Mouse (Mus musculus): ENCODE measurements around the gene Ube2f. TPM values are rescaled to one million over a fixed set of nuclear protein-coding genes. Genes with fewer than 3 reads are reported as not detected.

Ube2f gene
- polyA plus RNA-seq, 1 experiment from 2014 or later, result 67.6 TPM

GRCm38 (mm10) chr1:91209343-91209742 is 40.8 kb upstream of the Ube2f start:
- peak; percentile 77 for ATAC-seq (ENCODE audit: insufficient number of reproducible peaks, insufficient read depth, low FRiP score, low read depth)
- H3K9me3 ChIP-seq (ENCODE audit: control insufficient read depth, low read length), result no peaks in the 10 kb centered on the region
- H3K36me3 ChIP-seq (ENCODE audit: control insufficient read depth, insufficient read depth, low read length), result no peaks in the 10 kb centered on the region
- H3K4me2 ChIP-seq (ENCODE audit: low read length), result 0 out of 2 replicates have a peak overlapping the region, but pooled peaks have one; percentile 18
- no peak overlapping the region for H3K4me3 ChIP-seq (ENCODE audit: control insufficient read depth in 1 of 2, insufficient read depth in 1 of 2, low read depth in 1 of 2, low read length in 2 of 2)
- H3K4me1 ChIP-seq (ENCODE audit: control insufficient read depth in 2 of 2, insufficient read depth in 2 of 2, low read length in 2 of 2), result peaks cover 49 to 55% of the 10 kb centered on the region in 2 experiments
- H3K27ac ChIP-seq (replicated peaks in 1 of 2; ENCODE audit: control insufficient read depth in 1 of 2, insufficient read depth in 1 of 2, low read depth in 2 of 2, low read length in 2 of 2), result peak overlapping the region; percentile 92 to 97
- WGBS, result 23% methylated on average over 6 of the region's 6 CpGs
- peak overlapping the region; percentile 60 for H3K9ac ChIP-seq (ENCODE audit: low read length)
- no peaks in the 10 kb centered on the region for H3K27me3 ChIP-seq (ENCODE audit: control insufficient read depth, insufficient read depth, low read length)

DNA sequence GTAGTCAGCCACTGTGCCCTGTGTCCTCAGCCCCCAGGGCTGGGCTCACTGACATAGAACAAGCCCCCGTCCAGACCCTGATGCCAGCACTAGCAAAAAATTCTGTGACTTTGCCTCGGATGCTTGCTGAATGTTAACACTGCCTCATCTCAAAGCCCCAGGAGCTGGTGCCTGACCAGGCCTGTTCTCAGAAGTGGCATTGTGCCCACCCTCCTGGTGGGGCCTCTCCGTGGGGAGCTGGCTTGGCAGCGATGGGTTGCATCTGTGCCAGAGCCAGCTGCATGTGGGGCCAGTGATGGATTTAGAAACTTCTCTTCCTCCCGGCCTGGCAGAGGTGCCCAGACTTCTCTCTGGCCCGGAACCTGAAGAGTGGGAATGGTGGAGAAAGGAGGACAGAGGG is 40.3 kb upstream of the Ube2f start:
- Histone ChIP-seq H3K27me3 (ENCODE audit: control insufficient read depth, insufficient read depth, low read length) (no peaks in the 10 kb centered on the region), H3K4me1 (ENCODE audit: control insufficient read depth in 2 of 2, insufficient read depth in 2 of 2, low read length in 2 of 2) (peaks cover 51 to 58% of the 10 kb centered on the region in 2 experiments), H3K4me2 (ENCODE audit: low read length) (0 out of 2 replicates have a peak overlapping the region, but pooled peaks have one; percentile 18)

DNA sequence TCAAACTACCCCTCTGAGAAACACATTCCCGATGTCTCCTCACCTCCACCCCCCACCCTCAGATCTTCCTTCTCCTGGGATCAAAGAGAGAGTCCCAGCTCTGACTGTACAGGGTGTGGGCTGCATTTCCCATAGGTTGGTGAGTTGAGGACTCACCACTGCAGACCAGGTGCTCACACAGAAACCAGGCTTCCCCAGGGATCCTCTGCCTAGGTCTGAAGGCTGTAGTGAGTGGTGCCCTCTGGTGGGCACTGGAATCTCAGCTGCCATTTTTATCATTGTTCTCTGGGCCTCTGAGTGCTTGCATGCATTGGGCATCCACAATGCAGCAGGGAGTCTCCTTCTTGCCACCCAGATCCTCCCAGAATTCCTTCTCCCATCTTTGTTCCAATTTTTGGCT is 39.0 kb upstream of the Ube2f start:
- no peak for ATAC-seq (ENCODE audit: insufficient number of reproducible peaks, insufficient read depth, low FRiP score, low read depth)
- Histone ChIP-seq H3K9me3 (ENCODE audit: control insufficient read depth, low read length) (no peaks in the 10 kb centered on the region), H3K27me3 (ENCODE audit: control insufficient read depth, insufficient read depth, low read length) (no peaks in the 10 kb centered on the region), H3K4me2 (ENCODE audit: low read length) (no peak overlapping the region), H3K36me3 (ENCODE audit: control insufficient read depth, insufficient read depth, low read length) (no peaks in the 10 kb centered on the region), H3K27ac (replicated peaks in 1 of 2; ENCODE audit: control insufficient read depth in 1 of 2, insufficient read depth in 1 of 2, low read depth in 2 of 2, low read length in 2 of 2) (peak overlapping the region; percentile 81 to 97), H3K4me3 (ENCODE audit: control insufficient read depth in 1 of 2, insufficient read depth in 1 of 2, low read depth in 1 of 2, low read length in 2 of 2) (no peak overlapping the region), H3K9ac (ENCODE audit: low read length) (no peak overlapping the region; the same call in 1 of the 2 replicates), H3K4me1 (ENCODE audit: control insufficient read depth in 2 of 2, insufficient read depth in 2 of 2, low read length in 2 of 2) (peaks cover 63 to 71% of the 10 kb centered on the region in 2 experiments)
- WGBS, result 73% methylated on average over 1 of the region's 1 CpGs

More for the DNA sequence above, 40.3 kb upstream of the Ube2f start:
- no peaks in the 10 kb centered on the region for H3K9me3 ChIP-seq (ENCODE audit: control insufficient read depth, low read length)
- no peak overlapping the region for H3K4me3 ChIP-seq (ENCODE audit: control insufficient read depth in 1 of 2, insufficient read depth in 1 of 2, low read depth in 1 of 2, low read length in 2 of 2)
- peak overlapping the region; percentile 60 for H3K9ac ChIP-seq (ENCODE audit: low read length)
- WGBS, result 48% methylated on average over 6 of the region's 6 CpGs
- H3K27ac ChIP-seq (replicated peaks in 1 of 2; ENCODE audit: control insufficient read depth in 1 of 2, insufficient read depth in 1 of 2, low read depth in 2 of 2, low read length in 2 of 2), result peak overlapping the region; percentile 92 to 97
- ATAC-seq (ENCODE audit: insufficient number of reproducible peaks, insufficient read depth, low FRiP score, low read depth), result 0 out of 2 replicates have a peak, but pooled peaks have one; percentile 4
- H3K36me3 ChIP-seq (ENCODE audit: control insufficient read depth, insufficient read depth, low read length), result no peaks in the 10 kb centered on the region

GRCm38 (mm10) chr1:91211591-91212008 is 38.5 kb upstream of the Ube2f start:
- no peak overlapping the region for H3K4me2 ChIP-seq (ENCODE audit: low read length)
- no peaks in the 10 kb centered on the region for H3K36me3 ChIP-seq (ENCODE audit: control insufficient read depth, insufficient read depth, low read length)
- no peaks in the 10 kb centered on the region for H3K9me3 ChIP-seq (ENCODE audit: control insufficient read depth, low read length)
- H3K4me3 ChIP-seq (ENCODE audit: control insufficient read depth in 1 of 2, insufficient read depth in 1 of 2, low read depth in 1 of 2, low read length in 2 of 2), result no peak overlapping the region
- peak; percentile 48 for ATAC-seq (ENCODE audit: insufficient number of reproducible peaks, insufficient read depth, low FRiP score, low read depth)
- H3K9ac ChIP-seq (ENCODE audit: low read length), result peak overlapping the region; percentile 10; the same call in 1 of the 2 replicates
- peaks cover 66 to 76% of the 10 kb centered on the region in 2 experiments for H3K4me1 ChIP-seq (ENCODE audit: control insufficient read depth in 2 of 2, insufficient read depth in 2 of 2, low read length in 2 of 2)
- peak overlapping the region; percentile 81 to 97 for H3K27ac ChIP-seq (replicated peaks in 1 of 2; ENCODE audit: control insufficient read depth in 1 of 2, insufficient read depth in 1 of 2, low read depth in 2 of 2, low read length in 2 of 2)
- WGBS, result 22% methylated on average over 7 of the region's 7 CpGs
- H3K27me3 ChIP-seq (ENCODE audit: control insufficient read depth, insufficient read depth, low read length), result no peaks in the 10 kb centered on the region

- Histone ChIP-seq H3K27ac (replicated peaks in 1 of 2; ENCODE audit: control insufficient read depth in 1 of 2, insufficient read depth in 1 of 2, low read depth in 2 of 2, low read length in 2 of 2) (peak overlapping the region; percentile 51 to 98), H3K4me1 (ENCODE audit: control insufficient read depth in 2 of 2, insufficient read depth in 2 of 2, low read length in 2 of 2) (peaks cover 57 to 72% of the 10 kb centered on the region in 2 experiments), H3K36me3 (ENCODE audit: control insufficient read depth, insufficient read depth, low read length) (no peaks in the 10 kb centered on the region), H3K9me3 (ENCODE audit: control insufficient read depth, low read length) (no peaks in the 10 kb centered on the region), H3K9ac (ENCODE audit: low read length) (0 out of 2 replicates have a peak overlapping the region, but pooled peaks have one; percentile 34), H3K4me3 (ENCODE audit: control insufficient read depth in 1 of 2, insufficient read depth in 1 of 2, low read depth in 1 of 2, low read length in 2 of 2) (no peak overlapping the region), H3K27me3 (ENCODE audit: control insufficient read depth, insufficient read depth, low read length) (no peaks in the 10 kb centered on the region), H3K4me2 (ENCODE audit: low read length) (no peak overlapping the region)
- no peak for ATAC-seq (ENCODE audit: insufficient number of reproducible peaks, insufficient read depth, low FRiP score, low read depth)
- 59% methylated on average over 1 of the region's 1 CpGs for WGBS
Measured at GRCm38 (mm10) chr1:91215264-91215663, 34.8 kb upstream of the Ube2f start.

DNA sequence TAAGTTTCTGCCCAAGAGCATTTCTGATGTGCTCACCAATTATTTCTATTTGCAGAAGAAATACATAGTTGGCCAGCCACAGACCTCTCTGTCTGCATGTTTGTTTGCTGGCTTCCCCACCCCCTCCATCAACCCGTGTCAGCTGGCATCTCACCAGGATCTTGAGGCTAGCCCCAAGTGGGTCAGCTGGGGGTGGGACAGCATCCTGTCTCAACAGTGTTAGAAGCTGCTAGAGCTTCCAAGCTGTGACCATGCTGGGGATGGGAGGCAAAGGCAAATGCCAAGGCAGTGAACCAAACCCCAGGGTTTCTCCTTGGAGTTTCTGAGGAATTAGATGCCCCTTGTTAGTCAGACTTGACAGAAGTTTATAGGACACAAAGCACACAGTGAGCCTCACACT is 34.1 kb upstream of the Ube2f start:
- H3K4me1 ChIP-seq (ENCODE audit: control insufficient read depth in 2 of 2, insufficient read depth in 2 of 2, low read length in 2 of 2), result peaks cover 50 to 65% of the 10 kb centered on the region in 2 experiments
- no peak overlapping the region for H3K4me2 ChIP-seq (ENCODE audit: low read length)
- no peaks in the 10 kb centered on the region for H3K27me3 ChIP-seq (ENCODE audit: control insufficient read depth, insufficient read depth, low read length)
- peak overlapping the region; percentile 90 to 98 for H3K27ac ChIP-seq (replicated peaks in 1 of 2; ENCODE audit: control insufficient read depth in 1 of 2, insufficient read depth in 1 of 2, low read depth in 2 of 2, low read length in 2 of 2)
- no peaks in the 10 kb centered on the region for H3K9me3 ChIP-seq (ENCODE audit: control insufficient read depth, low read length)
- H3K9ac ChIP-seq (ENCODE audit: low read length), result 0 out of 2 replicates have a peak overlapping the region, but pooled peaks have one; percentile 3
- ATAC-seq (ENCODE audit: insufficient number of reproducible peaks, insufficient read depth, low FRiP score, low read depth), result no peak
- 20% methylated on average over 1 of the region's 1 CpGs for WGBS
- no peaks in the 10 kb centered on the region for H3K36me3 ChIP-seq (ENCODE audit: control insufficient read depth, insufficient read depth, low read length)
- no peak overlapping the region for H3K4me3 ChIP-seq (ENCODE audit: control insufficient read depth in 1 of 2, insufficient read depth in 1 of 2, low read depth in 1 of 2, low read length in 2 of 2)

DNA sequence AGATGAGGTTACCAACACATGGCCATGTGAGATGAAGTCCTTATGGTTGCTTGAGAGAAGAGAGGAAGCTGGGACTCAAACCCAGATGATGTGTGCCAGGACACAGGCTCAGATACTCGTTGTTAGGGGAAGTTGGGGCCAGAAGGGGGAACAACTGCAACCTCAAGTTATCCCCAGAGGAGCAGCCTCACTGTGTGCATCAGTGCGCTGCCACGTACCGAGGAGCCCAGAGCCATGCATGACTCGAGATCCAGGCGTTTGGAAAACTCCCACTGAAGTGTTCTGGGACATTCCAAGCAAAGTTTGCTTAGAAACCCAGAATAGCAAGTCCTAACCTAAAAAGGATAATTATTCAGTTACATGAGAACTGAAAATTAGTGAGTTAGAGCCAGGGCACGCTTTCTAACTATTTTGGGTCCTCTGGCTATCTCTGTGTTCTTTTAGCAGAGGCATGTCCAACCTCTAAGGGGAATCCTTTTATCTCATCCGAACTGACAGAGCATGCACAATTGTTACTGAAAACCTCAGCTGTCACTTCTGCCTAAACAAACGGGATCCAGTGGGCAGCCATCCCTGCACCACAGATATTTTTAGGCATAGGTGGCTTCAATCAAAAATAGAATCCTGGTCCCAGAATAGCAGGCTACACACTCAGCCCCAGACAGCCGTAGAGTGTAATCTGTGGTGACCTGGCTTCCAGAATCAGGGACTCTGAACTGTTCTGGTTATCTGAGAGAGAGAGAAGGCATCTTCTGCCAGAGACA is 33.4 kb upstream of the Ube2f start:
- Histone ChIP-seq H3K9me3 (ENCODE audit: control insufficient read depth, low read length) (no peaks in the 10 kb centered on the region), H3K27me3 (ENCODE audit: control insufficient read depth, insufficient read depth, low read length) (no peaks in the 10 kb centered on the region), H3K27ac (replicated peaks in 1 of 2; ENCODE audit: control insufficient read depth in 1 of 2, insufficient read depth in 1 of 2, low read depth in 2 of 2, low read length in 2 of 2) (peak overlapping the region; percentile 90 to 98), H3K9ac (ENCODE audit: low read length) (peak overlapping the region; percentile 52), H3K4me2 (ENCODE audit: low read length) (peak overlapping the region; percentile 37), H3K4me1 (ENCODE audit: control insufficient read depth in 2 of 2, insufficient read depth in 2 of 2, low read length in 2 of 2) (peaks cover 43 to 58% of the 10 kb centered on the region in 2 experiments), H3K36me3 (ENCODE audit: control insufficient read depth, insufficient read depth, low read length) (no peaks in the 10 kb centered on the region), H3K4me3 (ENCODE audit: control insufficient read depth in 1 of 2, insufficient read depth in 1 of 2, low read depth in 1 of 2, low read length in 2 of 2) (no peak overlapping the region)
- peak; percentile 40; the same call in 1 of the 2 replicates for ATAC-seq (ENCODE audit: insufficient number of reproducible peaks, insufficient read depth, low FRiP score, low read depth)
- 14% methylated on average over 10 of the region's 10 CpGs for WGBS

Data from heart, embryonic 14.5 days (tissue).